Mouse (Mus musculus) adrenal gland, adult 18-20 months (tissue): ENCODE measurements around the gene Chn2. TPM values are rescaled to one million over a fixed set of nuclear protein-coding genes. Genes with fewer than 3 reads are reported as not detected.

ENCODE experiments used
- DNase-seq, 2 experiments: peaks; one replicate each; pipeline ENCODE4 v3.0.0; 2021 to 2022; ENCODE audit warnings: low spot score in 2 of 2
- total RNA-seq, 2 experiments: library from RNA; stranded (reverse); gene quantifications; 1 replicate in 1 of 2; 2 replicates in 1 of 2; pipeline ENCODE4 v1.2.3; 2021

The Chn2 gene
- total RNA-seq, 2 experiments from 2014 or later: 7.7 to 12.5 TPM

GRCm38 (mm10) chr6:54071478-54071877, 32.1 kb downstream of the Chn2 start:
- DNase-seq: no peak

GRCm38 (mm10) chr6:54074454-54074853, 35.1 kb downstream of the Chn2 start:
- DNase-seq: no peak

- peak in 1 of 2 experiments; percentile 30 for DNase-seq
Measured at GRCm38 (mm10) chr6:54075419-54075818, 36.1 kb downstream of the Chn2 start.

- DNase-seq: no peak
Measured at GRCm38 (mm10) chr6:54076625-54077024, 37.3 kb downstream of the Chn2 start.

GRCm38 (mm10) chr6:54078269-54078668, 38.9 kb downstream of the Chn2 start:
- DNase-seq: no peak

- no peak for DNase-seq
Measured at GRCm38 (mm10) chr6:54079881-54080280, 40.5 kb downstream of the Chn2 start.

- DNase-seq: no peak
Measured at GRCm38 (mm10) chr6:54080518-54081285, 41.3 kb downstream of the Chn2 start.

- no peak for DNase-seq
Measured at GRCm38 (mm10) chr6:54082576-54082975, 43.2 kb downstream of the Chn2 start.

GRCm38 (mm10) chr6:54084046-54084445, 44.7 kb downstream of the Chn2 start:
- no peak for DNase-seq

GRCm38 (mm10) chr6:54085009-54085408, 45.7 kb downstream of the Chn2 start:
- DNase-seq: no peak

GRCm38 (mm10) chr6:54088168-54088567, 48.8 kb downstream of the Chn2 start:
- no peak for DNase-seq

- DNase-seq: no peak
Measured at GRCm38 (mm10) chr6:54090822-54091221, 51.5 kb downstream of the Chn2 start.

GRCm38 (mm10) chr6:54092920-54093319, 53.6 kb downstream of the Chn2 start:
- DNase-seq: no peak

- DNase-seq: no peak
Measured at GRCm38 (mm10) chr6:54096147-54096761, 56.9 kb downstream of the Chn2 start.

- no peak for DNase-seq
Measured at GRCm38 (mm10) chr6:54096836-54097235, 57.5 kb downstream of the Chn2 start.

GRCm38 (mm10) chr6:54098339-54098738, 59.0 kb downstream of the Chn2 start:
- no peak for DNase-seq

- no peak for DNase-seq
Measured at GRCm38 (mm10) chr6:54099659-54100058, 60.3 kb downstream of the Chn2 start.

- no peak for DNase-seq
Measured at GRCm38 (mm10) chr6:54102210-54102609, 62.9 kb downstream of the Chn2 start.

- DNase-seq: no peak
Measured at GRCm38 (mm10) chr6:54103276-54103975, 64.1 kb downstream of the Chn2 start.

GRCm38 (mm10) chr6:54111416-54111984, 72.1 kb downstream of the Chn2 start:
- DNase-seq: no peak

GRCm38 (mm10) chr6:54113338-54113737, 74.0 kb downstream of the Chn2 start:
- no peak for DNase-seq

GRCm38 (mm10) chr6:54114412-54114811, 75.1 kb downstream of the Chn2 start:
- no peak for DNase-seq
